Mouse (Mus musculus): Measurements from ENCODE around the gene Hmga2. TPM values are rescaled to one million over a fixed set of nuclear protein-coding genes. Genes with fewer than 3 reads are reported as not detected.
A peak's percentile ranks its signal among the peaks of the same experiment; 100 is the strongest.

The Hmga2 gene
- polyA plus RNA-seq, 1 experiment from 2014 or later: 3.4 TPM

DNA sequence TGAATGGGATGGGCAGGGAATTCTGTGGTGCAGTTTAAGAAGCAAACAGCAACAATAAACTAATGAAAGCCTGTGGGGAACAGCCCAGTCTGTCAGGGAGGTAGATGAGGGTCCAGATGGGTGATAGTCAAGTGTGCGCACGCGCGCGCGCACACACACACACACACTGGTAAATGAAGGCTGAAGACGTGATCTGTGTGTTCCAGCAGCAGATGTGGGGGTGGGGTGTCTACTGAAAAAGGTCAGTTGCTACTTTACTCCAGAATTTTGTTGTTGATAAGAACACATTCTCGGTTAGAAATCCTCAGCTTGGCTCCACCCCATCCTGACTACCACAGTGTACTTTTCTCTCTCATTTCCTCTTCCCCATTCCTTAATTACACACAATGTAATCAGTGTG, 17.4 kb downstream of the Hmga2 start:
- Histone ChIP-seq H3K36me3 (ENCODE audit: control insufficient read depth, insufficient read depth, low read length) (no peaks in the 10 kb centered on the region), H3K27me3 (ENCODE audit: control insufficient read depth, insufficient read depth, low read length) (no peaks in the 10 kb centered on the region), H3K4me1 (ENCODE audit: control insufficient read depth, insufficient read depth, low read length) (no peaks in the 10 kb centered on the region), H3K4me2 (ENCODE audit: low read depth, low read length) (no peak overlapping the region), H3K9ac (replicated peaks; ENCODE audit: low read depth, low read length) (no peak overlapping the region), H3K27ac (ENCODE audit: low read depth, low read length) (no peak overlapping the region), H3K4me3 (ENCODE audit: low read depth, low read length) (no peak overlapping the region), H3K9me3 (ENCODE audit: control insufficient read depth, low read length) (no peaks in the 10 kb centered on the region)
- ATAC-seq (ENCODE audit: low read depth): no peak
- 90% methylated on average over 8 of the region's 8 CpGs for WGBS

DNA sequence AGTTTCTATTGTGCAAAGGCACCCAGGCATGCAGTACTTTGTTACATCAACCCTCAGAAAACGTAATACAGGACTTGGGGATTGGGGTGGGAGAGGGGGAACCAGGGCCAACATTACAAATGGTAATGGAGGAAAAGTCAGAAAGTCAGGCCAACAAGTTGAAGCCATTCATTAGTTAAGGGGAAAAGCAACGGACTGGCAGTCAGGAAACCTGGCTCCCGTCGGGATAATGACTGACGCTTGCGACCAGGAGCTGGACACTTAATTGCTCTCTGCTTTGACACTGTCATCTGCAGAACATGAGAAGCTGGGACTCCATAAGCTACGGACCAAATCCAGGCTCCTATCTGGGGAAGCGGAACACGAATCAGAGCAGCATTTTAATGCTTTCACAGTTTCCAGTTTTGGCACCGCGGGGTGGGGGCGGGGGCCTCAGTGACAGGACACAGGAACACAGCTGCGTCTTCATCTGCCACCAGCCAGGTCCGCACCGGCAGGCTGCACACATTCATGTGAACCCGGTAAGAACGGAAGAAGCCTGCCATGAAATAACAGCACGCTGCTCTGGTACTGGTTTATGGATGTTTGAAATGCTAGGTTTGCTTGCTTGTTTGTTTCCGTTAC, 26.5 kb downstream of the Hmga2 start:
- Histone ChIP-seq H3K9me3 (ENCODE audit: control insufficient read depth, low read length) (no peaks in the 10 kb centered on the region), H3K36me3 (ENCODE audit: control insufficient read depth, insufficient read depth, low read length) (no peaks in the 10 kb centered on the region), H3K4me3 (ENCODE audit: low read depth, low read length) (no peak overlapping the region), H3K27ac (ENCODE audit: low read depth, low read length) (no peak overlapping the region), H3K9ac (replicated peaks; ENCODE audit: low read depth, low read length) (no peak overlapping the region), H3K4me2 (ENCODE audit: low read depth, low read length) (peak overlapping the region; percentile 22; the same call in 1 of the 2 replicates), H3K27me3 (ENCODE audit: control insufficient read depth, insufficient read depth, low read length) (no peaks in the 10 kb centered on the region), H3K4me1 (ENCODE audit: control insufficient read depth, insufficient read depth, low read length) (no peaks in the 10 kb centered on the region)
- ATAC-seq (ENCODE audit: low read depth): no peak; the same call in 1 of the 2 replicates
- 40% methylated on average over 19 of the region's 19 CpGs for WGBS

DNA sequence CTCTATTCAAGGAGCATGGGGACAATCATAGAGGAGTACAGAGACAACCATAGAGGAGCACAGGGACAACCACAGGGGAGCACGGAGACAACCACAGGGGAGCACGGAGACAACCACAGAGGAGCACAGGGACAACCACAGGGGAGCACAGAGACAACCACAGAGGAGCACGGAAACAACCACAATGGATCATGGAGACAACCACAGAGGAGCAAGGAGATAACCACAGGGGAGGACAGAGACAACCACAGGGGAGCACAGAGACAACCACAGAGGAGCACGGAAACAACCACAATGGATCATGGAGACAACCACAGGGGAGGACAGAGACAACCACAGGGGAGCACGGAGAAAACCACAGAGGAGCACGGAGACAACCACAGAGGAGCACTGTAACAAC, 29.5 kb downstream of the Hmga2 start:
- Histone ChIP-seq H3K9ac (replicated peaks; ENCODE audit: low read depth, low read length) (no peak overlapping the region), H3K4me1 (ENCODE audit: control insufficient read depth, insufficient read depth, low read length) (peaks cover 5% of the 10 kb centered on the region; the same call in 1 of the 2 replicates), H3K27me3 (ENCODE audit: control insufficient read depth, insufficient read depth, low read length) (no peaks in the 10 kb centered on the region), H3K9me3 (ENCODE audit: control insufficient read depth, low read length) (no peaks in the 10 kb centered on the region), H3K36me3 (ENCODE audit: control insufficient read depth, insufficient read depth, low read length) (no peaks in the 10 kb centered on the region), H3K4me3 (ENCODE audit: low read depth, low read length) (no peak overlapping the region), H3K4me2 (ENCODE audit: low read depth, low read length) (no peak overlapping the region), H3K27ac (ENCODE audit: low read depth, low read length) (no peak overlapping the region)
- WGBS: 92% methylated on average over 6 of the region's 6 CpGs
- ATAC-seq (ENCODE audit: low read depth): no peak

DNA sequence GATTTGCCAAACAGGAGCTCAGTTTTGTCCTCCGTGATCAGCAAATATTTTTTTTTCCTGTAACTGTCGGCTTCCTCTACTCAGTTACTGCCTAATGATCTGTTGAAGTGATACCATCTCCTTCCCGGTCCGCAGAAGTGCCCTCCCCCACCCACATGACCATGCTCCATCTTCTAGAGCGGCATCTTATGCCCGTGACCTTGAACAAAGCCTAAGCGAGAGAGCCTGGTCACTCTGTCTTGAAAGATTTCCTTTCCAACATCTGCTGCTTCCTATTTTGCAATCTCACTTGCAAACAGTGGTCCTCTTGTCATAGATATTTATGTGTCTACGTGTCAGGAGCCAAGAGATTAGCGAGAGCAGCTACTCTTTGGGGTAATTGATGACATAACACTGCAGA, 30.1 kb downstream of the Hmga2 start:
- WGBS: 71% methylated on average over 9 of the region's 9 CpGs
- no peaks in the 10 kb centered on the region for H3K9me3 ChIP-seq (ENCODE audit: control insufficient read depth, low read length)

DNA sequence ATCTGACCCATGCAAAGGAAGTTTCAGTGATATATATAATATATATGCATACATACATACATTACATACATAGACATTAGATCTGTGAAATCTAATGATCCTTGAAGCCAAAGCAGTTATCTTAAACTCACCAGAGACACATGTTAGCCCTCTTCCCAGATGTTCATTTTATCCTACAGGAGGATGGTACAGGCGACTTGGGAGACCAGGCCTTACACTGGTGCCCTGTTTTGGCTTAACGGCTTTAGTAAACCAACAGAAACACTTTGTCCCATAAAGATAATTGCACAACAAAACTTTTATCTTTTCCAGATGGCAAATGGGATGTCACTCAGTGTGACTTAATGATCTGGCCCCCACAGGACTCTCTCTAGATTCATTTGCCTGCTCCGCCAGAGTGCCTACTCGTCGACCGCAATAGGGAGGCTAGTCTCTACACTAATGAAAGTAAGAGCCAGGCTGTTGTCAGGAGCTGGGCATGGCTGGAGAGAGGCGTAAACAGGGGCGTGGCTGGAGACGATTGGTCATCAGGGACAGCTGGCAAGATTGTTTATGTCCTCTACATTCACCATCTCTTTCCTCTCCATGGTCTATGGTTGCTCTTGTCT, 31.7 kb downstream of the Hmga2 start:
- Histone ChIP-seq H3K4me2 (ENCODE audit: low read depth, low read length) (no peak overlapping the region), H3K4me1 (ENCODE audit: control insufficient read depth, insufficient read depth, low read length) (peaks cover 5% of the 10 kb centered on the region; the same call in 1 of the 2 replicates), H3K36me3 (ENCODE audit: control insufficient read depth, insufficient read depth, low read length) (no peaks in the 10 kb centered on the region), H3K9me3 (ENCODE audit: control insufficient read depth, low read length) (no peaks in the 10 kb centered on the region), H3K27me3 (ENCODE audit: control insufficient read depth, insufficient read depth, low read length) (no peaks in the 10 kb centered on the region), H3K27ac (ENCODE audit: low read depth, low read length) (no peak overlapping the region), H3K9ac (replicated peaks; ENCODE audit: low read depth, low read length) (no peak overlapping the region), H3K4me3 (ENCODE audit: low read depth, low read length) (no peak overlapping the region)
- 43% methylated on average over 9 of the region's 9 CpGs for WGBS
- ATAC-seq (ENCODE audit: low read depth): peak; percentile 75

More for the DNA sequence above, 30.1 kb downstream of the Hmga2 start:
- Histone ChIP-seq H3K36me3 (ENCODE audit: control insufficient read depth, insufficient read depth, low read length) (no peaks in the 10 kb centered on the region), H3K27ac (ENCODE audit: low read depth, low read length) (no peak overlapping the region), H3K9ac (replicated peaks; ENCODE audit: low read depth, low read length) (no peak overlapping the region), H3K4me1 (ENCODE audit: control insufficient read depth, insufficient read depth, low read length) (peaks cover 5% of the 10 kb centered on the region; the same call in 1 of the 2 replicates), H3K4me2 (ENCODE audit: low read depth, low read length) (no peak overlapping the region), H3K4me3 (ENCODE audit: low read depth, low read length) (no peak overlapping the region), H3K27me3 (ENCODE audit: control insufficient read depth, insufficient read depth, low read length) (no peaks in the 10 kb centered on the region)
- no peak for ATAC-seq (ENCODE audit: low read depth)

DNA sequence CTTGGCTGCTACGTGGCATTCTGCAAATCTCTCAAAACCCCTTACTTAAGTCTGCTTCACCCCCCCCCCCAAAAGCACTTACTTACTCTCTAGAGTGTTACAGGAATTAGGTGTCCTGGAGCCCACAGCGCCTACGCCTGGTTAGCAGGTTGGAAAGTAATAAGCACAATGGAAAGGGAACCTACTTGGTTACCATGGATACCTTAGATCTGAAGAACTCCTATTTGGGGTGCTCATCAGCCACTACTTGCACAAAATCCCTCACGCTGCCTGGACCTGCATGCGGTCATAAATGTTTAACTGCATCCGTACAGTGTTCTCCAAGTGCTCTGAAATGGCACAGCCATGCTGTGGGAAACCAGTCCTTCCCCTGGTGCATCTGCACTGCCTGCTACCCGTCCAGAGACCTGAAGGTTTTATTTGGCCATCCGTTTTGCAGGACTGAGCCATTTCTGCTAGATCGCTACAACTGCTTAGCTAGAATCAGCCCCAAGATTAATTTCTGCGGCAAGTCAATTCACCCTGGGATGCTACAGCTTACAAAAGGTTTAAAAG, 32.4 kb downstream of the Hmga2 start:
- H3K27me3 ChIP-seq (ENCODE audit: control insufficient read depth, insufficient read depth, low read length): no peaks in the 10 kb centered on the region
- H3K36me3 ChIP-seq (ENCODE audit: control insufficient read depth, insufficient read depth, low read length): no peaks in the 10 kb centered on the region
- H3K9me3 ChIP-seq (ENCODE audit: control insufficient read depth, low read length): no peaks in the 10 kb centered on the region
- H3K27ac ChIP-seq (ENCODE audit: low read depth, low read length): peak overlapping the region; percentile 39; the same call in 1 of the 2 replicates
- H3K4me1 ChIP-seq (ENCODE audit: control insufficient read depth, insufficient read depth, low read length): peaks cover 5% of the 10 kb centered on the region; the same call in 1 of the 2 replicates
- ATAC-seq (ENCODE audit: low read depth): peak; percentile 61; the same call in 1 of the 2 replicates
- H3K4me3 ChIP-seq (ENCODE audit: low read depth, low read length): no peak overlapping the region
- H3K4me2 ChIP-seq (ENCODE audit: low read depth, low read length): no peak overlapping the region
- 43% methylated on average over 10 of the region's 10 CpGs for WGBS
- no peak overlapping the region for H3K9ac ChIP-seq (replicated peaks; ENCODE audit: low read depth, low read length)

DNA sequence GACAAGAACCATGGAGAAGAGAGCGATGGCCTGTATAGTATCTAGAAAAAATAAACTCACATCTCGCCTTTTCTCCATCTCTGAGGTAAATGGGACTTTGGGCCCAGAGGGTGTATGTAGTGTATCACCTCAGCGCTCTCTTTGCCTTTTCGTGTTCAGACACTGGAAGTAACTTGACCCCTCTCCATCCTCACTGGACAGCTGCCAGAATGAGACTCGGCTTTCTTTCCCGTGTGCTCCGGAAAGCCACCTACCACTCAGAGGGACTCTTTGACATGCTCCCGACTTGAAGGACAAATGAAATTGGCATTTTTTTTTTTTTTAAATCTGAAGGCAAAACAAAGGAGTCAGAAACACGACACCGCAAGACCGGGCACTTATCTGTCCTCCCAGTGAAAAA, 35.0 kb downstream of the Hmga2 start:
- WGBS: 45% methylated on average over 11 of the region's 11 CpGs
- no peaks in the 10 kb centered on the region for H3K27me3 ChIP-seq (ENCODE audit: control insufficient read depth, insufficient read depth, low read length)
- H3K27ac ChIP-seq (ENCODE audit: low read depth, low read length): no peak overlapping the region
- H3K9ac ChIP-seq (replicated peaks; ENCODE audit: low read depth, low read length): no peak overlapping the region
- no peaks in the 10 kb centered on the region for H3K36me3 ChIP-seq (ENCODE audit: control insufficient read depth, insufficient read depth, low read length)
- peaks cover 5% of the 10 kb centered on the region; the same call in 1 of the 2 replicates for H3K4me1 ChIP-seq (ENCODE audit: control insufficient read depth, insufficient read depth, low read length)
- no peak for ATAC-seq (ENCODE audit: low read depth)
- H3K4me2 ChIP-seq (ENCODE audit: low read depth, low read length): no peak overlapping the region
- H3K9me3 ChIP-seq (ENCODE audit: control insufficient read depth, low read length): no peaks in the 10 kb centered on the region
- no peak overlapping the region for H3K4me3 ChIP-seq (ENCODE audit: low read depth, low read length)

DNA sequence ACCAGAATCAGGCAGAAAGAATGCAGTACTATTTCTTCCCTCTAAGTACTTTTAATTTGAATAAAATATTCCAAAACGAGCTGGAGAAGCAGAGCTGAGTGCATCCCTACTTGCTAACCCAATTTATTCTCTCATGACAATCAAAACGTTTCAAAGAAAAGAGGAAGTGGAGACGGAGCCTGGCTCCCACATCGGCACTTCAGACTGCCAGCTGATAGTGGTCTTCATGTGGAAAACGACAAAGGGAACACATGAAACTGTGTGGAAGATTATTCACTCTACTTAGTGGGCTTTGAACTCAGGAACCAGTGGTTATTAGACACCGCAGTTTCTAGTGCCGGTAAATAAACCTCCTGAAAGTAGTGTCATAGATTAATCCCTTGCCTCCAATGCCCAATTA, 41.8 kb downstream of the Hmga2 start:
- H3K9me3 ChIP-seq (ENCODE audit: control insufficient read depth, low read length): no peaks in the 10 kb centered on the region

DNA sequence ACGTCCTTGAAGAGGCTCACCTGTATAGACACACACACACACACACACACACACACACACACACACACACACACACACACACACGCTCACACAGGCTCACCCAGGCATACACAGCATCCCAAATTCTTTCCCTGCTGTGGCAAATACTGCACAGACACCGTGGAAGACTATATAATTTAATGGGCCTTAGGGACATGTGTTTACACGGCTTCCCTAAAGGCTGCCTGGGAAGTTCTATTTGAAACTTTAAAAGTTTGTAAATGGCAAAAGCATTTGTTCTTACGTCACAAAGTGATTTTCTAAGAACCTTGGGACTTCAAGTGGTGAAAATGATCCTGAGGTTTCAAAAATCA, 42.8 kb downstream of the Hmga2 start:
- no peaks in the 10 kb centered on the region for H3K36me3 ChIP-seq (ENCODE audit: control insufficient read depth, insufficient read depth, low read length)
- H3K9me3 ChIP-seq (ENCODE audit: control insufficient read depth, low read length): no peaks in the 10 kb centered on the region
- no peaks in the 10 kb centered on the region for H3K27me3 ChIP-seq (ENCODE audit: control insufficient read depth, insufficient read depth, low read length)
- 0 out of 2 replicates have a peak, but pooled peaks cover 2% of the 10 kb centered on the region for H3K4me1 ChIP-seq (ENCODE audit: control insufficient read depth, insufficient read depth, low read length)
- WGBS: 10% methylated on average over 5 of the region's 5 CpGs
- H3K4me3 ChIP-seq (ENCODE audit: low read depth, low read length): no peak overlapping the region
- H3K9ac ChIP-seq (replicated peaks; ENCODE audit: low read depth, low read length): no peak overlapping the region
- ATAC-seq (ENCODE audit: low read depth): no peak
- no peak overlapping the region for H3K4me2 ChIP-seq (ENCODE audit: low read depth, low read length)
- no peak overlapping the region for H3K27ac ChIP-seq (ENCODE audit: low read depth, low read length)

More for the DNA sequence above, 41.8 kb downstream of the Hmga2 start:
- Histone ChIP-seq H3K4me2 (ENCODE audit: low read depth, low read length) (no peak overlapping the region), H3K36me3 (ENCODE audit: control insufficient read depth, insufficient read depth, low read length) (no peaks in the 10 kb centered on the region), H3K27ac (ENCODE audit: low read depth, low read length) (no peak overlapping the region), H3K4me3 (ENCODE audit: low read depth, low read length) (no peak overlapping the region), H3K9ac (replicated peaks; ENCODE audit: low read depth, low read length) (no peak overlapping the region), H3K27me3 (ENCODE audit: control insufficient read depth, insufficient read depth, low read length) (no peaks in the 10 kb centered on the region), H3K4me1 (ENCODE audit: control insufficient read depth, insufficient read depth, low read length) (0 out of 2 replicates have a peak, but pooled peaks cover 2% of the 10 kb centered on the region)
- WGBS: 38% methylated on average over 7 of the region's 7 CpGs
- ATAC-seq (ENCODE audit: low read depth): no peak
